Mouse (Mus musculus) liver, embryonic 14.5 days (tissue): ENCODE measurements around the gene Fxn.

Experiments
- CTCF ChIP-seq: IDR thresholded peaks from 2 replicates; pipeline ENCODE4 v1.5.1; 2016; ENCODE audit warnings: antibody characterized with exemption, low read depth, control low read depth
- EP300 ChIP-seq: IDR thresholded peaks from 2 replicates; pipeline ENCODE4 v1.6.1; 2016; ENCODE audit warnings: antibody characterized with exemption, low read depth

- TF ChIP-seq CTCF (no peak), EP300 (no peak)
Observed at GRCm38 (mm10) chr19:24268531-24268930, 11.9 kb downstream of the Fxn start.
